Mouse (Mus musculus) heart, adult 2 months (tissue): Measurements from ENCODE around the gene Ccna2.

Source experiments
- CTCF ChIP-seq: fragments of 200-600 bp; IDR thresholded peaks from 2 replicates; pipeline ENCODE4 v1.8.1; 2022; ENCODE audit warnings: antibody characterized with exemption, mild to moderate bottlenecking, moderate library complexity
- EP300 ChIP-seq: fragments of 200-500 bp; IDR thresholded peaks from 2 replicates; pipeline ENCODE4 v1.6.1; 2011; ENCODE audit warnings: low read depth, low read length, control low read depth; ENCODE audit not compliant: insufficient read depth
- POLR2A ChIP-seq: fragments of 200-500 bp; IDR thresholded peaks from 2 replicates; pipeline ENCODE4 v1.6.1; 2011; ENCODE audit warnings: mild to moderate bottlenecking, low read depth, low read length, control low read depth; ENCODE audit not compliant: insufficient read depth

DNA sequence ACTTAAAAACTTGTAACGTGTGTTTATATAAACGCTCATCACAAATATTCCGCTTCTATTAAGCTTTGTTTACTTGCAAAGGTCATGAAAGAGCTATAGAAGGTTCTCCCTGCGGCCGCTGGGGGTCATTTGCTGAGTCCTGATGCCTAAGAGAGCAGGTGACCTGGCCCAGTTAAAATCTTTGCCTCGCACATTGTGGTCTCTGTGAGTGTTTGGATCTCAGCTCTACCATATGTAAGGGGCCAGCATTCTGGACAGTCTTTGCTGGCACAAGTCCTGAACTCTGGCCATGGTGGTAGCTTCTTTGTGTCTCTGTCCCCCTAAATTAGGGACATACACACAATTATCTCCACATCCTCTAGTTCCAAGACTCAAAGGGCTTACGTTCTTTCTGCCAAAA, 39.2 kb downstream of the Ccna2 start:
- TF ChIP-seq CTCF (no peak), POLR2A (no peak), EP300 (no peak)
